Mouse (Mus musculus): Measurements from ENCODE around the gene Akap13. TPM values are rescaled to one million over a fixed set of nuclear protein-coding genes. Genes with fewer than 3 reads are reported as not detected.
"Not testable (repeated sequence)": the region's sequence is repeated elsewhere in the genome, so short reads cannot be mapped to it uniquely, and the experiment has no call there.

Gene Akap13
- total and polyA plus RNA-seq, 2 experiments from 2014 or later, result 13.8 to 26.1 TPM

- TF ChIP-seq CTCF (IDR thresholded peaks at IDR 0.05; ENCODE audit: low read depth), result no peak
- 82% methylated on average over 5 of the region's 5 CpGs for WGBS
- Histone ChIP-seq H3K36me3 (ENCODE audit: insufficient read depth, low read length) (no peaks in the 10 kb centered on the region), H3K9me3 (ENCODE audit: low read length) (no peaks in the 10 kb centered on the region), H3K4me3 (ENCODE audit: low read length) (no peak overlapping the region), H3K4me1 (ENCODE audit: insufficient read depth, low read length) (no peaks in the 10 kb centered on the region), H3K27me3 (ENCODE audit: insufficient read depth, low read length) (no peaks in the 10 kb centered on the region), H3K9ac (replicated peaks; ENCODE audit: low read length) (no peak overlapping the region), H3K4me2 (ENCODE audit: low read depth, low read length) (no peak overlapping the region), H3K27ac (no peak overlapping the region)
- DNase-seq (ENCODE audit: low spot score) (no peak), ATAC-seq (no peak)
Measured at GRCm38 (mm10) chr7:75613240-75613639, 157.9 kb downstream of the Akap13 start.

- no peak for DNase-seq (ENCODE audit: low spot score)
Measured at GRCm38 (mm10) chr7:75614826-75615225, 159.5 kb downstream of the Akap13 start.

DNA sequence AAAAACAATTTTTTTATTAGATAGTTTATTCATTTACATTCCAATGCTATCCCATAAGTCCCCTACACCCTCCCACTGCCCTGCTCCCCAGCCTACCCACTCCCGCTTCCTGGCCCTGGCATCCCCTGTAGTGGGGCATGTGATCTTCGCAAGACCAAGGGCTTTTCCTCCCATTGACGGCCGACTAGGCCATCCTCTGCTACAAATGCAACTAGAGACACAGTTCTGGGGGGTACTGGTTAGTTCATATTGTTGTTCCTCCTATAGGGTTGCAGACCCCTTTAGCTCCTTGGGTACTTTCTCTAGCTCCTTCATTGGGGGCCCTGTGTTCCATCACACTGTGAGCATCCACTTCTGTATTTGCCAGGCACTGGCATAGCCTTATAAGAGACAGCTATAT, 161.9 kb downstream of the Akap13 start:
- DNase-seq (ENCODE audit: low spot score); H3K4me1 ChIP-seq (ENCODE audit: insufficient read depth, low read length); H3K27ac ChIP-seq; ATAC-seq; H3K36me3 ChIP-seq (ENCODE audit: insufficient read depth, low read length); H3K4me2 ChIP-seq (ENCODE audit: low read depth, low read length); H3K4me3 ChIP-seq (ENCODE audit: low read length); H3K9ac ChIP-seq (replicated peaks; ENCODE audit: low read length); H3K27me3 ChIP-seq (ENCODE audit: insufficient read depth, low read length); H3K9me3 ChIP-seq (ENCODE audit: low read length): not testable (repeated sequence)
- 96% methylated on average over 4 of the region's 4 CpGs for WGBS

More at GRCm38 (mm10) chr7:75614826-75615225, 159.5 kb downstream of the Akap13 start:
- Histone ChIP-seq H3K27ac (no peak overlapping the region), H3K27me3 (ENCODE audit: insufficient read depth, low read length) (no peaks in the 10 kb centered on the region), H3K4me3 (ENCODE audit: low read length) (no peak overlapping the region), H3K9me3 (ENCODE audit: low read length) (no peaks in the 10 kb centered on the region), H3K4me1 (ENCODE audit: insufficient read depth, low read length) (no peaks in the 10 kb centered on the region), H3K36me3 (ENCODE audit: insufficient read depth, low read length) (no peaks in the 10 kb centered on the region), H3K9ac (replicated peaks; ENCODE audit: low read length) (no peak overlapping the region), H3K4me2 (ENCODE audit: low read depth, low read length) (no peak overlapping the region)
- ATAC-seq, result no peak
- 90% methylated on average over 8 of the region's 8 CpGs for WGBS
- no peak for TF ChIP-seq CTCF (IDR thresholded peaks at IDR 0.05; ENCODE audit: low read depth)

DNA sequence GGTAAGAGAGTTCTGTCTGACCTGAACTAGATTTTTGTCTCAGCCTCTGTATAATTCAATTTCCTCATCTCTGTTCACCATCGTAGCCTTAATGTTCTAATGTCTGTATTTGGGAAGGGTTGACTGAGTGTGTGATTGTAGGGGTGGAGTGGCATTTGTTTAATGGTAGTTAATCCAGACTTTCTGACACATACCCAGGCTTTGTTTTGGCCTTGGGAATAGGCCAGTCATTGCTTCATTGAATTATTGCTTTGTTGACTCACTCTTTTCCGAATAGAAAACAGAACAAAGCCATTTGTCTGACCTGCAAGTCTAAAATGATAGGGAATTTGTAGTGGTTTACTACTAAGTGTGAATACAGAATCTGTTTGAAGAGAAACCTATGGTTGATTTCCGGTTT, 163.4 kb downstream of the Akap13 start:
- WGBS, result 79% methylated on average over 3 of the region's 3 CpGs
- H3K4me2 ChIP-seq (ENCODE audit: low read depth, low read length), result no peak overlapping the region
- no peak for ATAC-seq
- TF ChIP-seq CTCF (IDR thresholded peaks at IDR 0.05; ENCODE audit: low read depth), result no peak
- H3K9me3 ChIP-seq (ENCODE audit: low read length), result no peaks in the 10 kb centered on the region
- DNase-seq (ENCODE audit: low spot score), result no peak
- H3K4me3 ChIP-seq (ENCODE audit: low read length), result no peak overlapping the region
- H3K36me3 ChIP-seq (ENCODE audit: insufficient read depth, low read length), result no peaks in the 10 kb centered on the region
- H3K4me1 ChIP-seq (ENCODE audit: insufficient read depth, low read length), result no peaks in the 10 kb centered on the region
- no peaks in the 10 kb centered on the region for H3K27me3 ChIP-seq (ENCODE audit: insufficient read depth, low read length)
- H3K9ac ChIP-seq (replicated peaks; ENCODE audit: low read length), result no peak overlapping the region
- H3K27ac ChIP-seq, result no peak overlapping the region

- H3K27ac ChIP-seq, result no peak overlapping the region
- H3K27me3 ChIP-seq (ENCODE audit: insufficient read depth, low read length), result no peaks in the 10 kb centered on the region
- WGBS, result 79% methylated on average over 6 of the region's 6 CpGs
- H3K4me3 ChIP-seq (ENCODE audit: low read length), result no peak overlapping the region
- ATAC-seq (no peak), DNase-seq (ENCODE audit: low spot score) (no peak)
- H3K4me2 ChIP-seq (ENCODE audit: low read depth, low read length), result no peak overlapping the region
- no peaks in the 10 kb centered on the region for H3K9me3 ChIP-seq (ENCODE audit: low read length)
- no peaks in the 10 kb centered on the region for H3K36me3 ChIP-seq (ENCODE audit: insufficient read depth, low read length)
- no peaks in the 10 kb centered on the region for H3K4me1 ChIP-seq (ENCODE audit: insufficient read depth, low read length)
- no peak for TF ChIP-seq CTCF (IDR thresholded peaks at IDR 0.05; ENCODE audit: low read depth)
- no peak overlapping the region for H3K9ac ChIP-seq (replicated peaks; ENCODE audit: low read length)
Measured at GRCm38 (mm10) chr7:75619875-75620274, 164.5 kb downstream of the Akap13 start.

DNA sequence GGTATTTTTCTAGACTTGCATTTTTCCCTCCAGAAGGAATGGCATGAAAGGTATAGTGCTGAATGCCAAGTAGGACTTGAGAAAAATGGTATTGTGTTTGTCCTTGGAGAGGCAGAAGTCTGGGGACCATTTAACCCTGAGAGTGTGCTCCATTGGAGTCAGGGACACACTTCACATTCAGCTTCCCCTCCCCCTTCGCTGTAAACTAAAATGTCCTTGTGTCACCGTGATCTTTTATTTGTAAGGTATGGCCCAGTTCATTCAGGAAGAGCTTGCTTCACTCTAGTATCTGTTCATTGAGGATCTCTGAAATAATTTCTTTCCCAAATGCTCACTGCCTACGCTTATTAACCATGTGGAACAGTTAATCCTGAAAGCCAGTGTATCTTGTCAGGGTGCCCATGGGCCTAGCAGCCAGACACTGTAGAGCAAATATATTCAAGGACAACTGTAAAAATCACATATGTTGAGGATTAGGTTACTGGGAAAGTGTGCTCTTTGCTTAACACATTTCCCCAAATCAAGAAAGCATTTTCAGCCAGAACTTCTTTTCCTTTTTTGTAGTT, 165.1 kb downstream of the Akap13 start:
- no peaks in the 10 kb centered on the region for H3K27me3 ChIP-seq (ENCODE audit: insufficient read depth, low read length)
- no peak overlapping the region for H3K4me2 ChIP-seq (ENCODE audit: low read depth, low read length)
- DNase-seq (ENCODE audit: low spot score), result no peak
- H3K4me1 ChIP-seq (ENCODE audit: insufficient read depth, low read length), result no peaks in the 10 kb centered on the region
- H3K27ac ChIP-seq, result no peak overlapping the region
- H3K4me3 ChIP-seq (ENCODE audit: low read length), result no peak overlapping the region
- WGBS, result 74% methylated on average over 3 of the region's 3 CpGs
- no peaks in the 10 kb centered on the region for H3K9me3 ChIP-seq (ENCODE audit: low read length)
- H3K36me3 ChIP-seq (ENCODE audit: insufficient read depth, low read length), result no peaks in the 10 kb centered on the region
- TF ChIP-seq CTCF (IDR thresholded peaks at IDR 0.05; ENCODE audit: low read depth), result no peak
- ATAC-seq, result no peak
- no peak overlapping the region for H3K9ac ChIP-seq (replicated peaks; ENCODE audit: low read length)

GRCm38 (mm10) chr7:75620976-75621375, 165.6 kb downstream of the Akap13 start:
- Histone ChIP-seq H3K4me3 (ENCODE audit: low read length) (no peak overlapping the region), H3K4me2 (ENCODE audit: low read depth, low read length) (no peak overlapping the region), H3K36me3 (ENCODE audit: insufficient read depth, low read length) (no peaks in the 10 kb centered on the region), H3K27ac (no peak overlapping the region), H3K9ac (replicated peaks; ENCODE audit: low read length) (no peak overlapping the region), H3K9me3 (ENCODE audit: low read length) (no peaks in the 10 kb centered on the region), H3K27me3 (ENCODE audit: insufficient read depth, low read length) (no peaks in the 10 kb centered on the region), H3K4me1 (ENCODE audit: insufficient read depth, low read length) (no peaks in the 10 kb centered on the region)
- ATAC-seq (no peak), DNase-seq (ENCODE audit: low spot score) (no peak)
- WGBS, result 67% methylated on average over 4 of the region's 4 CpGs
- no peak for TF ChIP-seq CTCF (IDR thresholded peaks at IDR 0.05; ENCODE audit: low read depth)
